Mouse (Mus musculus) adrenal gland, postnatal 14 days (tissue): ENCODE data around the gene Zscan4-ps3. TPM values are rescaled to one million over a fixed set of nuclear protein-coding genes. Genes with fewer than 3 reads are reported as not detected.
"Not testable (repeated sequence)": the region's sequence is repeated elsewhere in the genome, so short reads cannot be mapped to it uniquely, and the experiment has no call there.

Experiments
- DNase-seq: peaks from one replicate; pipeline ENCODE4 v3.0.0; 2021; ENCODE audit warnings: mixed read lengths
- long read RNA-seq, 2 experiments: library from polyadenylated mRNA; stranded (forward); transcript quantifications; one replicate each; pipeline ENCODE4 v2.0.0; 2021
- total RNA-seq: library from RNA; stranded (reverse); gene quantifications from 2 replicates; pipeline ENCODE4 v1.2.3, GENCODE M21; 2021

The Zscan4-ps3 gene
- not detected in 2 replicates for total RNA-seq
- long read RNA-seq, experiment 1 = 0 reads
- long read RNA-seq, experiment 2 = 0 reads

GRCm38 (mm10) chr7:11609008-11609407 lies at the start of gene Zscan4-ps3:
Gene Zscan4-ps3, plus strand, starts transcription at chr7:11609308.
- DNase-seq = not testable (repeated sequence)

- peak; percentile 46 for DNase-seq
Observed at GRCm38 (mm10) chr7:11617082-11617481, 8.0 kb downstream of the Zscan4-ps3 start.

Other genes with a start within 250 kb of the Zscan4-ps3 start
- not detected in 2 replicates for gene Zscan4f, start 211.4 kb upstream of the Zscan4-ps3 start, total RNA-seq
- not detected in 2 replicates for gene Zscan4-ps2, start 95.0 kb upstream of the Zscan4-ps3 start, total RNA-seq
- gene Vmn1r72, start 70.8 kb downstream of the Zscan4-ps3 start, total RNA-seq = not detected in 2 replicates
- gene Vmn1r73, start 121.0 kb downstream of the Zscan4-ps3 start, total RNA-seq = not detected in 2 replicates
- gene Vmn1r74, start 224.7 kb downstream of the Zscan4-ps3 start, total RNA-seq = not detected in 2 replicates